In genomic region chr13:23435676-23436075, GRCm38 (mm10) we compare ENCODE assay signal across 9 mouse cellular contexts. TPM values are rescaled to one million over a fixed set of nuclear protein-coding genes. Genes with fewer than 3 reads are reported as not detected.
DNase-seq lines count a peak whose midpoint lies in the region; ATAC-seq and TF ChIP-seq lines count a peak whose summit lies in the region.
"Had no signal": no experiment of that assay in that cellular context is flagged by ENCODE, and none has a peak within 500 bp of the region (broad histone marks: within the 10 kb centered on the region; RNA-seq: fewer than 3 reads in every experiment).

No protein-coding gene starts in this region.

- peak overlapping the region; percentile 63 for H3K9ac ChIP-seq in hindbrain, embryonic 13.5 days
- no peak overlapping the region; the same call in 1 of the 2 replicates for H3K9ac ChIP-seq in midbrain, embryonic 13.5 days (replicated peaks)

- H3K4me3 ChIP-seq in layer of hippocampus, adult 2 months = peak overlapping the region; percentile 56
- peak overlapping the region; percentile 41 for H3K4me3 ChIP-seq in hindbrain, embryonic 13.5 days
- peak overlapping the region; percentile 43 for H3K4me3 ChIP-seq in midbrain, embryonic 13.5 days (replicated peaks)

- H3K4me1 ChIP-seq in hindbrain, embryonic 13.5 days (replicated peaks) = peaks cover 20% of the 10 kb centered on the region
- H3K4me1 ChIP-seq in midbrain, embryonic 13.5 days (replicated peaks) = peaks cover 18% of the 10 kb centered on the region

- H3K27ac ChIP-seq in layer of hippocampus, adult 2 months = no peak overlapping the region
- no peak overlapping the region for H3K27ac ChIP-seq in hindbrain, embryonic 13.5 days
- no peak overlapping the region for H3K27ac ChIP-seq in midbrain, embryonic 13.5 days

- H3K27me3 ChIP-seq in hindbrain, embryonic 13.5 days = no peaks in the 10 kb centered on the region
- H3K27me3 ChIP-seq in midbrain, embryonic 13.5 days = no peaks in the 10 kb centered on the region

- H3K9me3 ChIP-seq in hindbrain, embryonic 13.5 days = no peaks in the 10 kb centered on the region
- H3K9me3 ChIP-seq in midbrain, embryonic 13.5 days = no peaks in the 10 kb centered on the region

- H3K36me3 ChIP-seq in hindbrain, embryonic 13.5 days = no peaks in the 10 kb centered on the region
- no peaks in the 10 kb centered on the region for H3K36me3 ChIP-seq in midbrain, embryonic 13.5 days

- 3% methylated on average over 12 of the region's 12 CpGs for WGBS in hindbrain, embryonic 13.5 days
- 2% methylated on average over 12 of the region's 12 CpGs for WGBS in midbrain, embryonic 13.5 days

- no peak for ATAC-seq in hindbrain, embryonic 13.5 days (ENCODE audit: low FRiP score)
- no peak for ATAC-seq in midbrain, embryonic 13.5 days
- no peak for ATAC-seq in activated CD4-positive, CD25-positive, alpha-beta regulatory T cell, adult 4 months

- DNase-seq in layer of hippocampus, adult 2 months (ENCODE audit: low spot score in 2 of 2) = no peak
- no peak for DNase-seq in layer of hippocampus, postnatal 14 days (ENCODE audit: low spot score in 2 of 2)
- peak; percentile 62 for DNase-seq in c-Kit-positive CD71-positive TER-119-positive erythroid progenitor cells, embryonic 14.5 days (ENCODE audit: low spot score)
- no peak for DNase-seq in cerebellum, postnatal 10 days
- no peak for DNase-seq in frontal cortex, postnatal 36 days (ENCODE audit: low spot score in 2 of 2)

- TF ChIP-seq CTCF in layer of hippocampus, adult 2 months (conservative IDR thresholded peaks at IDR 0.05) = no peak

- peak overlapping the region; percentile 60 for H3K4me2 ChIP-seq in hindbrain, embryonic 13.5 days
- H3K4me2 ChIP-seq in midbrain, embryonic 13.5 days (replicated peaks) = peak overlapping the region; percentile 65

RNA-seq across cellular contexts. Expression of gene Abt1, which starts 12.0 kb away (rescaled TPM):
- 1 to 10 TPM; 7.8 to 9.7 TPM for total RNA-seq in layer of hippocampus, adult 2 months (2021)
- 1 to 10 TPM; 7.0 TPM for total RNA-seq in layer of hippocampus, postnatal 14 days (2021)
- polyA plus RNA-seq in hindbrain, embryonic 13.5 days (2015; fragmentation: Nextera tagmentation; extraction: Ambion mirVana) = 9.9 and 10.2 TPM in 2 replicates
- 10.8 TPM in 2 replicates for polyA plus RNA-seq in midbrain, embryonic 13.5 days (2015; fragmentation: Nextera tagmentation; extraction: Ambion mirVana)
- polyA plus RNA-seq in activated CD4-positive, CD25-positive, alpha-beta regulatory T cell, adult 4 months (2017; shearing (Covaris generic)) = 10 to 100 TPM; 10.4 to 11.1 TPM

RNA-seq across cellular contexts. Expression of gene Btn1a1, which starts 30.0 kb away (rescaled TPM):
- total RNA-seq in layer of hippocampus, adult 2 months (2021) = not detected
- not detected for total RNA-seq in layer of hippocampus, postnatal 14 days (2021)
- polyA plus RNA-seq in hindbrain, embryonic 13.5 days (2015; fragmentation: Nextera tagmentation; extraction: Ambion mirVana) = 0.06 TPM in 1 of 2 replicates, not detected in the other
- polyA plus RNA-seq in midbrain, embryonic 13.5 days (2015; fragmentation: Nextera tagmentation; extraction: Ambion mirVana) = 0.04 and 0.13 TPM in 2 replicates
- polyA plus RNA-seq in activated CD4-positive, CD25-positive, alpha-beta regulatory T cell, adult 4 months (2017; shearing (Covaris generic)) = not detected
- total RNA-seq: common myeloid progenitor, adult 5-6 weeks had no signal

RNA-seq across cellular contexts. Expression of gene Btn2a2, which starts 53.0 kb away (rescaled TPM):
- under 1 TPM; 0.49 to 0.52 TPM for total RNA-seq in layer of hippocampus, adult 2 months (2021)
- total RNA-seq in layer of hippocampus, postnatal 14 days (2021) = 1 to 10 TPM in 1 of 2 experiments, under 1 TPM in 1; 0.58 to 1.0 TPM
- polyA plus RNA-seq in hindbrain, embryonic 13.5 days (2015; fragmentation: Nextera tagmentation; extraction: Ambion mirVana) = 0.12 TPM in 1 of 2 replicates, not detected in the other
- polyA plus RNA-seq in midbrain, embryonic 13.5 days (2015; fragmentation: Nextera tagmentation; extraction: Ambion mirVana) = 0.13 TPM in 2 replicates
- polyA plus RNA-seq in activated CD4-positive, CD25-positive, alpha-beta regulatory T cell, adult 4 months (2017; shearing (Covaris generic)) = not detected
- total RNA-seq: common myeloid progenitor, adult 5-6 weeks had no signal
